Mouse (Mus musculus): ENCODE measurements around the gene Mtx3. TPM values are rescaled to one million over a fixed set of nuclear protein-coding genes. Genes with fewer than 3 reads are reported as not detected.

Gene Mtx3
- polyA plus RNA-seq, 1 experiment from 2014 or later: 6.7 TPM

DNA sequence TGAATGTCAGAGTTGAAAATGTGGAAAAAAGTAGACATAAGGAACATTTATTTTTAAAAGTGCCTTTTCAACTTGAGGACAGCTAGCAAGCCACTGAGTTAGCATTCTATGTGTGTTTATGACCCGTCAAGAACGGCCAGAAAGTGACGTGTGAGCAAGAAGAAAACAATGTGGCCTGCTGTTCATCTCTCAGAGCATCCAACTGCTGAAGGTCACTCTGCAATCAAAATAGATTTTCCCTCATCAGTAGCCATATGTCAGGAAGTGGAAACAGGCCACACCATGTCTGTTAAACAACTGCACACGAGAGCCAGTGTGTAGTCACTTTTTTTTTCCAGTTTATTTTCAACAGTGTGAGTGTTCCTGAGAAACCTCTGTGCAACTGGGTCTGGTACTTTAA lies 35.0 kb downstream of the Mtx3 start:
- Histone ChIP-seq H3K4me1 (ENCODE audit: control insufficient read depth, insufficient read depth, low read length) (no peaks in the 10 kb centered on the region), H3K4me3 (replicated peaks; ENCODE audit: low read depth, low read length) (no peak overlapping the region), H3K27me3 (ENCODE audit: control insufficient read depth, insufficient read depth, low read length) (no peaks in the 10 kb centered on the region), H3K36me3 (ENCODE audit: control insufficient read depth, insufficient read depth, low read length) (no peaks in the 10 kb centered on the region), H3K9me3 (ENCODE audit: control insufficient read depth, low read length) (no peaks in the 10 kb centered on the region), H3K4me2 (ENCODE audit: low read length) (no peak overlapping the region), H3K9ac (replicated peaks; ENCODE audit: low read length) (no peak overlapping the region), H3K27ac (replicated peaks; ENCODE audit: low read depth, low read length) (no peak overlapping the region)
- WGBS: 80% methylated on average over 4 of the region's 4 CpGs
- DNase-seq: no peak
- no peak for ATAC-seq (ENCODE audit: low FRiP score, low TSS enrichment)

DNA sequence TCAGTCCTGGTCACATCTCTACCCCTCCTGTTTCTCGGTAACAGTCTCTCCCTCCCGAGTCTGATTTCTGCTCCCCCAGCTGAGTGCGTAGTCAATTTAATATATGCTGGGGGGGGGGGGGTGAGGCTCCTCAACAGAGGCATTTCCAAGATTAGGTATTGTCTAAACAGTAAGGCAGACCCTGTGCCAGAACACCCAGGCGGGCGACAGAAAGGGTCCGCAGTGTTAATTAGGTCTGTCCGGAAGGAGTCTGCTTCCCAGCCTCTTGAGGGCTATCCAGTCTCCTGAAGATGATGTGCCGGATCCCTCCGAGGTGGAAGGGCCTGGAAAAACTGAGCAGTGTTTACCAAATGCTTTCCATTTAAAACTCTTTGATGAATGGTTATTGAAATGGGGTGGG lies 35.4 kb downstream of the Mtx3 start:
- peak; percentile 7 for DNase-seq
- no peaks in the 10 kb centered on the region for H3K9me3 ChIP-seq (ENCODE audit: control insufficient read depth, low read length)
- H3K27ac ChIP-seq (replicated peaks; ENCODE audit: low read depth, low read length): no peak overlapping the region
- H3K4me1 ChIP-seq (ENCODE audit: control insufficient read depth, insufficient read depth, low read length): no peaks in the 10 kb centered on the region
- no peaks in the 10 kb centered on the region for H3K36me3 ChIP-seq (ENCODE audit: control insufficient read depth, insufficient read depth, low read length)
- H3K9ac ChIP-seq (replicated peaks; ENCODE audit: low read length): no peak overlapping the region
- 48% methylated on average over 9 of the region's 9 CpGs for WGBS
- no peak overlapping the region for H3K4me2 ChIP-seq (ENCODE audit: low read length)
- ATAC-seq (ENCODE audit: low FRiP score, low TSS enrichment): no peak
- no peak overlapping the region for H3K4me3 ChIP-seq (replicated peaks; ENCODE audit: low read depth, low read length)
- H3K27me3 ChIP-seq (ENCODE audit: control insufficient read depth, insufficient read depth, low read length): no peaks in the 10 kb centered on the region

DNA sequence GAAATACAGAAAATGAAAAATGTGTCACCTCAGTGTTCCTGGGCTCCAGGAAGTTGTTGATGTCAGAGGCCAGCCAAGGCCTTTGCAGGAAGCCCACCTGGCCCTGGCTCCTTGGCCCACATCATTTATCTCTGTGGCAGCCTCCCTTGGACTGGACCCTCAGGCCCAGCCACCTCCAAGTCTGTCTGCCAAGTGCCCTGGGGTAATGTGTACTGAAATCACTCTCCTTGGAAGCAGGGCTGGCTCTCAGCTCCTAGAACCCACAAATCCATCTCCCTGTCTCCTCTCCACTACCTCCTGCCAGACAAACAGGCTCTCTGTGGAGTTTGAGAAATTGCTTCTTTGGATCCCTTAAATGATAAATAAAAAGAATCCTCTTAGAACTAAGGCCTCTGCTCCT lies 36.0 kb downstream of the Mtx3 start:
- no peak overlapping the region for H3K27ac ChIP-seq (replicated peaks; ENCODE audit: low read depth, low read length)
- H3K4me3 ChIP-seq (replicated peaks; ENCODE audit: low read depth, low read length): no peak overlapping the region
- H3K9ac ChIP-seq (replicated peaks; ENCODE audit: low read length): no peak overlapping the region
- no peak for ATAC-seq (ENCODE audit: low FRiP score, low TSS enrichment)
- DNase-seq: no peak
- H3K36me3 ChIP-seq (ENCODE audit: control insufficient read depth, insufficient read depth, low read length): no peaks in the 10 kb centered on the region
- H3K4me1 ChIP-seq (ENCODE audit: control insufficient read depth, insufficient read depth, low read length): no peaks in the 10 kb centered on the region
- H3K27me3 ChIP-seq (ENCODE audit: control insufficient read depth, insufficient read depth, low read length): no peaks in the 10 kb centered on the region
- no peak overlapping the region for H3K4me2 ChIP-seq (ENCODE audit: low read length)
- no peaks in the 10 kb centered on the region for H3K9me3 ChIP-seq (ENCODE audit: control insufficient read depth, low read length)

DNA sequence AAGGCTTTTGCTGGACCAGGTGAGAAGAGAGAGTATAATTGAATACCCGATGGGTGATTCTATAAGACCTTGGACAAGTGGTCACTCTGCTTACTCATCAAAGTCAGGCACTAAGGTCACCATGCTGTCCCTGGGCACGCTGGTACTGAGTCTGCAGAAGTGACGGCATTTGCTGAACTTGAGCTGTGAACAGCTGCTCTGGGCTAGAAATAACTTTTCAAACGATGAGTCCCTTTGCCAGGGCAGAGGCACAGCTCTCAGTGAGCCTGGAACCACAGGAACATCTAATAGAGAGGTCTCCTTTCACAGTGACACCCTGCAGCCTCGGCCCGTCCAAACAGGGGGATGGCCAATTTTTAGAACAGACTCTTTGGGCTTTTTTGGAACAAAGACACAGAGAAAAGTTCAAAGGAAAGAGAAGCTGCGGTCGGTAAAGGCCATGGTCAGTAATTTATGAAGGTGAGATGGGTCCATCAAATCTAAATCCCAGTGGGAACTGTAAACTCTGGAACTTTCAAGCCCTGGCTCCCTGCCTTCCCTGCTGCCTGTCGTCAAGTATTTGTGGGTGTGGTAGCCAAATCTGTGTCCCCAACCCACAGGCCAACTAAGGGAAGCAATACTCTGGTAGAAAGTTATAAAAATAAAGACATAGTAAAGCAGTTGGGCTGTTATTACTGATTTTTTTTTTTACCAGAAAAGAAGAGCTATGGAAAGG lies 37.9 kb downstream of the Mtx3 start:
- ATAC-seq (ENCODE audit: low FRiP score, low TSS enrichment) (no peak), DNase-seq (no peak)
- Histone ChIP-seq H3K9ac (replicated peaks; ENCODE audit: low read length) (no peak overlapping the region), H3K27me3 (ENCODE audit: control insufficient read depth, insufficient read depth, low read length) (no peaks in the 10 kb centered on the region), H3K36me3 (ENCODE audit: control insufficient read depth, insufficient read depth, low read length) (no peaks in the 10 kb centered on the region), H3K4me1 (ENCODE audit: control insufficient read depth, insufficient read depth, low read length) (no peaks in the 10 kb centered on the region), H3K9me3 (ENCODE audit: control insufficient read depth, low read length) (no peaks in the 10 kb centered on the region), H3K27ac (replicated peaks; ENCODE audit: low read depth, low read length) (no peak overlapping the region), H3K4me3 (replicated peaks; ENCODE audit: low read depth, low read length) (no peak overlapping the region), H3K4me2 (ENCODE audit: low read length) (no peak overlapping the region)
- WGBS: 90% methylated on average over 9 of the region's 9 CpGs

DNA sequence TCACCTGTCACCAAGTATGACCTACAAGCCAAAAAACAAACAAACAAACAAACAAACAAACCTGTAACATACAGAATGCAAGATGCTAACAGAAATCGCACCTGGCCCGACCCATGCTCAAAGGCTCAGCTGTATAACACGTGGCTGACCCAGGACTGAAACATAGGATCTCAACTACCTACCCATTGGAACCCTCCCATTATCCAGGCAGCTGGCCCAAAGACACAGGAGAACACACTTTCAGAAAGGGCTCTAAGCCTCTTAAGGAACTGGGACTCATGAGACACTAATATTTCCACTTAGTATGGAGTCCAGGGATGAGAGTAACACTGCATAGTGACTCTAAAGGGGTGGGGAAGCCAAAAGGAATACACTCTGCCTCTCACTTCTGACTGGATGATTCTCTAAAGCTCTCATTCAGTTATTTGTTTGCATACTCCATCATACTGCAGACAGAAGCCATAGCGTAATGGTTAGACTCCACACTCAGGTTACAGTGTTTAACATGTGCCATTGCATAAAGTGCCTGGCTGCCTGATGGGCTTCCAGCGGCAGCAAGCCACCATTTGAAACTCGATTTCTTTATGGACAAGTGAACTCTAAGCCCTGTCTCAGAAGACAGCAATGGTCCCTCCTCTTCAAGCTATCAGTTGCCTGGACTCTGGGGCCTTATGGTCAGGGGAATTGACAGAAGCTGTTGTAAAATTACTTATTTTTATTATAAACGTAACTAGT lies 38.6 kb downstream of the Mtx3 start:
- no peak overlapping the region for H3K27ac ChIP-seq (replicated peaks; ENCODE audit: low read depth, low read length)
- no peaks in the 10 kb centered on the region for H3K4me1 ChIP-seq (ENCODE audit: control insufficient read depth, insufficient read depth, low read length)
- DNase-seq (no peak), ATAC-seq (ENCODE audit: low FRiP score, low TSS enrichment) (no peak)
- no peak overlapping the region for H3K4me2 ChIP-seq (ENCODE audit: low read length)
- no peak overlapping the region for H3K4me3 ChIP-seq (replicated peaks; ENCODE audit: low read depth, low read length)
- H3K9ac ChIP-seq (replicated peaks; ENCODE audit: low read length): no peak overlapping the region
- H3K27me3 ChIP-seq (ENCODE audit: control insufficient read depth, insufficient read depth, low read length): no peaks in the 10 kb centered on the region
- WGBS: 87% methylated on average over 7 of the region's 7 CpGs
- no peaks in the 10 kb centered on the region for H3K36me3 ChIP-seq (ENCODE audit: control insufficient read depth, insufficient read depth, low read length)
- H3K9me3 ChIP-seq (ENCODE audit: control insufficient read depth, low read length): no peaks in the 10 kb centered on the region

DNA sequence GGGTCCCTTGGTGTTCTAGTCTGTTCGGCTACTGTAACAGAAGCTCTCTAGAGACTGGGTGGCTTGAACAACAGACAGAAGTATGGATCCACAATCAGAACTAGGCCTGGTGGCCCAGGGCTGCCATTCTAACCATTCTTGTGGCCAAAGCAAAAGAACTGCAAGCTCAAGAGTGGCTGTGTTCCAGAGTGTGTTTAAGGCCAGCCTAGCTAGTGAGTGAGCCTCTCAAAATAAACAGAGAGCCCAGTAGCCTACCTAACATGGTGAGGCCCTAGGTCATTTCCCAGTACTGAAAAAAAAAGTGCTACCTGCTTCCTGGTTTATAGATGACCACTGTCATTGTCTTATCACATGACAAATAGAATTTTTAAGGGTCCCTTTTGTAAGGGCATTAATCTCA lies 39.6 kb downstream of the Mtx3 start:
- Histone ChIP-seq H3K4me2 (ENCODE audit: low read length) (no peak overlapping the region), H3K36me3 (ENCODE audit: control insufficient read depth, insufficient read depth, low read length) (no peaks in the 10 kb centered on the region), H3K4me3 (replicated peaks; ENCODE audit: low read depth, low read length) (no peak overlapping the region), H3K9me3 (ENCODE audit: control insufficient read depth, low read length) (no peaks in the 10 kb centered on the region), H3K27me3 (ENCODE audit: control insufficient read depth, insufficient read depth, low read length) (no peaks in the 10 kb centered on the region), H3K27ac (replicated peaks; ENCODE audit: low read depth, low read length) (no peak overlapping the region), H3K4me1 (ENCODE audit: control insufficient read depth, insufficient read depth, low read length) (no peaks in the 10 kb centered on the region), H3K9ac (replicated peaks; ENCODE audit: low read length) (no peak overlapping the region)
- WGBS: 95% methylated on average over 1 of the region's 1 CpGs
- DNase-seq: no peak
- ATAC-seq (ENCODE audit: low FRiP score, low TSS enrichment): no peak

DNA sequence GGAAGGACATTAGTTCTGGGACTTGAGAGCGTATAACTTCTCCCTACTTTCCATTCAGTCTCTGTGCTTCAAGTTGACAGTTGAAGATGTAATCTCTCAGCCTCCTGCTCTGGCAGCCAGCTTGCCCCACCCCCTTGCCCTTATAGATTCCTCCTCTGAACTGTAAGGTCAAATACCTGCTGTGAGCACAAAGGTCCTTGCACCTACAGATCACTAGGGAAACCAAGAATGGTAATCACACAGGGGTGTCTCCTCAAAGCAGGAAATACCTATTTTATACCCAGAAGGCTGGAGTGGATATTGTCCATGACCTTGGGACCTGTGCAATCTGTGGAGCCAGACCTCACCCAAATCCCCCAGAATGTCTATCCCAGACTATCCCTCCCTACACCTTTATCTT lies 40.4 kb downstream of the Mtx3 start:
- H3K4me3 ChIP-seq (replicated peaks; ENCODE audit: low read depth, low read length): no peak overlapping the region
- no peak overlapping the region for H3K4me2 ChIP-seq (ENCODE audit: low read length)
- H3K4me1 ChIP-seq (ENCODE audit: control insufficient read depth, insufficient read depth, low read length): no peaks in the 10 kb centered on the region
- no peaks in the 10 kb centered on the region for H3K36me3 ChIP-seq (ENCODE audit: control insufficient read depth, insufficient read depth, low read length)
- H3K9me3 ChIP-seq (ENCODE audit: control insufficient read depth, low read length): no peaks in the 10 kb centered on the region
- H3K27ac ChIP-seq (replicated peaks; ENCODE audit: low read depth, low read length): no peak overlapping the region
- H3K9ac ChIP-seq (replicated peaks; ENCODE audit: low read length): no peak overlapping the region
- WGBS: 48% methylated on average over 1 of the region's 1 CpGs
- DNase-seq: no peak
- no peak for ATAC-seq (ENCODE audit: low FRiP score, low TSS enrichment)
- H3K27me3 ChIP-seq (ENCODE audit: control insufficient read depth, insufficient read depth, low read length): no peaks in the 10 kb centered on the region

DNA sequence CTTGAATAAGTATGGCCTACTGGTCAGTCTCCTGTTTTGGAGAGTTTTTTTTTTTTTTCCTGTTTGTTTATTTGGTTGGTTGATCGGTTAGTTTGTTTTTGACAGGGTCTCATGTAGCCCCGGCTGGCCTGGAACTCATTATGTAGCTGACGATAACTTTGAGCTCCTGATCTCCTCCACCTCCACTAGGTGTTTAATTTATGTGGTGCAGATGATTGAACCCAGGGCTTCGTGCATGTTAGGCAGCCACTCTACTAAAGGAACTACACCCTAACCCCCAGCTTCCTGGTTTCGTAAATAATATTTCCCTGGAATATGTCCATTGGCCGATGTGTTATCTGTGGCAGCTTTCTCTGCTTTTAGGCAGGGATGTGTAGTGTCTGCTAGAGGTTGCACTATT lies 54.5 kb downstream of the Mtx3 start:
- DNase-seq: no peak
- Histone ChIP-seq H3K9me3 (ENCODE audit: control insufficient read depth, low read length) (no peaks in the 10 kb centered on the region), H3K27ac (replicated peaks; ENCODE audit: low read depth, low read length) (no peak overlapping the region), H3K36me3 (ENCODE audit: control insufficient read depth, insufficient read depth, low read length) (no peaks in the 10 kb centered on the region), H3K9ac (replicated peaks; ENCODE audit: low read length) (no peak overlapping the region), H3K4me2 (ENCODE audit: low read length) (no peak overlapping the region), H3K27me3 (ENCODE audit: control insufficient read depth, insufficient read depth, low read length) (no peaks in the 10 kb centered on the region), H3K4me1 (ENCODE audit: control insufficient read depth, insufficient read depth, low read length) (no peaks in the 10 kb centered on the region), H3K4me3 (replicated peaks; ENCODE audit: low read depth, low read length) (no peak overlapping the region)
- no peak for ATAC-seq (ENCODE audit: low FRiP score, low TSS enrichment)
- 95% methylated on average over 6 of the region's 6 CpGs for WGBS

DNA sequence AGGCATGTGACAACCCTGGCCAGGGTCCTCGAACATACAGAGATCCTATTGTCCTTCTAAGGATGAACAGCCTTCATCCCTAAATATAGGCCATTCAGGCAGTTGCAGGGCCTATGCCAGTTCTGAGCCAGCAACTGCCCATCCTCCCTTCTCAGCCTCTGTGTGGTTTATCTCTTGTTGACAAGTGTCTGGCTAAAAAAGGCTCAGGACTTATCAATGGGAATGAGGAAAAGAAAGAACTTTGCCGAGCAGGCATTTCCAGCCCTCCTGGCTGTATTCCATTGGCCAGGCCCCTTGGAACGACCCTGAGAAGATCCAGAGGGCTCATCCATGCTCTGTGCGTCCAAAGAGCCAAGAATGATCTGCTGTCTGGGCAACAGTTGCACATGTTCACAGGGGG lies 58.7 kb downstream of the Mtx3 start:
- no peak for ATAC-seq (ENCODE audit: low FRiP score, low TSS enrichment)

More for the DNA sequence above, 58.7 kb downstream of the Mtx3 start:
- H3K9ac ChIP-seq (replicated peaks; ENCODE audit: low read length): no peak overlapping the region
- H3K4me1 ChIP-seq (ENCODE audit: control insufficient read depth, insufficient read depth, low read length): no peaks in the 10 kb centered on the region
- no peak overlapping the region for H3K4me3 ChIP-seq (replicated peaks; ENCODE audit: low read depth, low read length)
- no peaks in the 10 kb centered on the region for H3K36me3 ChIP-seq (ENCODE audit: control insufficient read depth, insufficient read depth, low read length)
- H3K27ac ChIP-seq (replicated peaks; ENCODE audit: low read depth, low read length): no peak overlapping the region
- H3K4me2 ChIP-seq (ENCODE audit: low read length): no peak overlapping the region
- 73% methylated on average over 4 of the region's 4 CpGs for WGBS
- H3K9me3 ChIP-seq (ENCODE audit: control insufficient read depth, low read length): no peaks in the 10 kb centered on the region
- H3K27me3 ChIP-seq (ENCODE audit: control insufficient read depth, insufficient read depth, low read length): no peaks in the 10 kb centered on the region
- no peak for DNase-seq
